Mouse (Mus musculus) MN1 (cell line): ENCODE results near the gene Clec16a.

Experiments
- DNase-seq: peaks from one replicate; pipeline ENCODE4 v3.0.0-alpha.2; 2016; ENCODE audit warnings: low spot score

Gene Clec16a

GRCm38 (mm10) chr16:10544995-10545622 is at the start of gene Clec16a:
Gene Clec16a, plus strand, starts transcription at chr16:10545339.
- DNase-seq = peak; percentile 96

DNA sequence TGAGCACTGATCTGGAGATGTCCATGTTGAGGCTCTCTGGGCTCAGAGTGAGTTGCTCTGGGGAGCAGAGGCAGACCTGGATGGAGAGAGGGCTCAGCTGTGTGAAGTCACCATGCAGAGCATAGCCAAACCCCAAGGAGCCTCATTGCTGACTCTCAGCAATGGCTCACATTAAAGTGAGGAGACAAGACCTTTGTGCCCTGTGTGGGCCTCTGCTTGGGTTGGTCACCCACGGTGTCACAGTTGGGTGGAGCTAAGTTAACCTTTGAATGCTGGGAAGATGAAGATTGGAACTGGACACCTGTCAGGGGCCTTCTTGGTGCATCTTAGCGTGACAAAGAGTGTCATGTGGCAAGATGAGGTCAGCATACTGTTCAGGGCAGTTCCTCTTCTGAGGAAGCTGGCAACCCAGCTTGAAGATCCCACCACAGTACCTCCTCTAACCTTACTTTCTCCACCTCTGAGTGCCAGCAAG is 49.3 kb upstream of the Clec16a start:
- DNase-seq = no peak

DNA sequence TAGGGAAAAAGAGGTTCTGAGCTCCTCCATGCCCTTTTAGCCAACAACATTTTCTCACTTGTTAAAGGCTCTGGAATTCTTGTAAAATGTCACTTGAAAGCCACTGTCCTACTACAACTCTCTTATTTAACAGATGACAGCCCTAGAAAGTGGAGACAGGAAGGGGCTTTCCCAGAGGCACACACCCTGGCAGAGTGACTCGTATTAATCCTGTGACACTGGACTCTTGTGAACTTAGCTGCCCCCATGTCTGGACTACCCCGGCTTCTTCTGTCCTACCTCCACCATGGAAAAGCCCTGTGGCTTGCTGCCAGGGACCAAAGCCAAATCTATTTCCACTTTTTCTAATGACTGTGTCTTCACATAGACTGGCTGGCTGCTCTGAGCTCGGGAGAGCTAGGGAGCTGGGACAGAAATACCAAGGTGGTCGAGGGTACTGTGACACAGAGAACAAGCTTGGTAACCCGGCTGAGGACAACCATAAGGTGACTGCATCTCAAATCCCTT is 47.0 kb upstream of the Clec16a start:
- no peak for DNase-seq

DNA sequence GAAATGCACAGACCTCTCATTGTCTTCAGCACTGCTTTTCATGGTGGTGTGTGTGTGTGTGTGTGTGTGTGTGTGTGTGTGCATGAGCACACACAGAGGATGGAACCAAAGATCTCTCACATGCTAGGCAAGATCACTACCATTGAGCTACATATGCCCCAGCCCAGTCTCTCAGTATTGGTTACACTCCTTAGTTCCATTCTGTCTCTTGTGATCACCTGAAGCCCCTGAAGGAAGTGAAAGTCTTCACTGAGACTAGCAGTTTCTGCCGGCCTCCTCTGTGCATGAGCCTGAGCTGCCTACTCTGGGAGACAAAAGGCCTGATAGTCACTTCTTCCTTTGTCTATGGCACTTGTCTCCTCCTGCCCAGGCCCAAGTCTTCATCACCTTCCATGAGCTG is 46.0 kb upstream of the Clec16a start:
- no peak for DNase-seq

DNA sequence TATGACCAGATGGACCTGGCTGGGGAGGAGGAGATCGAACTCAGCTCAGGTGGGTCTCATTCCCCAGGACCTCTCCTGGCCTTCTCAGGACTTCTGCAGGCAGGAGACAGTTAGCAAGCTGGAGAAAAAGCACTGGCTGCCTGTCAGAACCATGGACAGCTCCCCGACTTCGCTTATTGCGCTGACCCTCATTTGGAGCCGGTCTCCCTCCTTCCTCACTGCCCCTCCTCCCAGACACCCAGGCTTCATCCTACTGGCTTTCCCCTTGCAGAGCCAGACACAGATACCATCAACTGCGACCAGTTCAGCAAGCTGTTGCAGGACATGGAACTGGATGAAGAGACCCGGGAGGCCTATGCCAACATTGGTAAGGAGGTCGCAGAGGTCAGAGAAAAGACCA is 43.3 kb upstream of the Clec16a start:
- no peak for DNase-seq

DNA sequence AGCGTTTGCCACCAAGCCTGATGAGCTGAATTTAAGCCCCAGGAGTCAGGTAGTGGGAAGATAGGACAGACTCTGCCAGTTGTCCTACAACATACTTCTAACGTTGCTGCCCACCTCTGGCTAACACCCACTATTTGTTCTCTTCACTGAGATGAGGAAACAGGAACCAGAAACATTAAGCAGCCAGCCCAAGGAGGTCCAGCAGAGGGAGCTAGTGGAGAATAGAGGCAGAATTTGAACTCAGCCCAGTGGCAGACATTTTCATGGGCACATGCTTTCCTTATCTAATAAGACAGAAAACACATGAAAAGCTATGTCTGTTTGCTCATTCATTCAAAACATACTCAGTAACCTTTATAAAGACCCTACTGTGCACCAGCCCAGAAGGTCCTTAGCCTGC is 42.1 kb upstream of the Clec16a start:
- no peak for DNase-seq

DNA sequence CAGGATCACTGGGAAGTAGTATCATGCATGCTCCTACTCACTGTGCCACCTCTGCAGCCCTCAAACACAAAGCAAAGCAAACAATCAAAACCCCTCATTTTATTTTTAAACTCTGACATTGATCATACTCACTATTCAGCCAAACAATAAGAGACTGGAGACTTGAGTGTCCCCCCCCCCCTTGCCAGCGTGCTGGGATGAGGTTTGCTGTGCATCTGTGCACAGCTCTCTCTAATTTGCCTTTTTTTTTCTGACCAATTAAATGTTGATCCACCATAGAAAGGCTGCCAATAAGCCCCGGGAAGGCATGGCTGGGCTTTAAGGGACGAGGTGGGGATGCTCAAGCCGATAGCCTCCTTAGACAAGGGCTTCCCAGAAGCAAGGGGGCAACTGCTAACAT is 37.7 kb upstream of the Clec16a start:
- no peak for DNase-seq

- DNase-seq = no peak
Observed at GRCm38 (mm10) chr16:10508691-10509090, 36.4 kb upstream of the Clec16a start.

- peak; percentile 52 for DNase-seq
Observed at GRCm38 (mm10) chr16:10510477-10511133, 34.5 kb upstream of the Clec16a start.

DNA sequence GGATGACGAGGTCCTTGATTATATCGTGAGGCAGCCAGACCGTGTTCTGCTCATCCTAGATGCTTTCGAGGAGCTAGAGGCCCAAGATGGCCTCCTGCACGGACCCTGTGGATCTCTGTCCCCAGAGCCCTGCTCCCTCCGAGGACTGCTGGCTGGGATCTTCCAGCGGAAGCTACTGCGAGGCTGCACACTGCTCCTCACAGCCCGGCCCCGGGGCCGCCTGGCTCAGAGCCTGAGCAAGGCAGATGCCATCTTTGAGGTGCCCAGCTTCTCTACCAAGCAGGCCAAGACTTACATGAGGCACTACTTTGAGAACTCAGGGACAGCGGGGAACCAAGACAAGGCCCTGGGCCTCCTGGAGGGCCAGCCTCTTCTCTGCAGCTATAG is 34.0 kb upstream of the Clec16a start:
- DNase-seq = no peak

- no peak for DNase-seq
Observed at GRCm38 (mm10) chr16:10515953-10516572, 29.1 kb upstream of the Clec16a start.

- DNase-seq = no peak
Observed at GRCm38 (mm10) chr16:10518030-10518429, 27.1 kb upstream of the Clec16a start.

GRCm38 (mm10) chr16:10520908-10521614 is 24.1 kb upstream of the Clec16a start:
- peak; percentile 75 for DNase-seq

DNA sequence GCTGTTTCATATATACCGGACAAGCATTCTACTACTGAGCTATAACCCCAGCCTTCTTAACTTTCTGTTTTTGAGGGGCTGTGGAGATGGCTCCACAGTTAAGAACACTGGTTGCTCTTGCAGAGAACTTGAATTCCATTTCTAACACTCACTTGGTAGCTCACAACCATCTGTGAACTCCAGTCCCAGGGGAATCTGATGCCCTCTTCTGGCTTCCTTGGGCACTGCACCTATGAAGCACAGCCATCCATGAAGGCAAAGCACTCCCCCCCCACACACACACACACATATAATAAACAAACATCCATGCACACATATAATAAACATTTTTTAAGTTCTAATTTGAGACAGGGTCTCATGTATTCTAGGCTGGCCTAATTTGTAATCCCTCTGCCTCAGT is 22.3 kb upstream of the Clec16a start:
- peak; percentile 39 for DNase-seq

DNA sequence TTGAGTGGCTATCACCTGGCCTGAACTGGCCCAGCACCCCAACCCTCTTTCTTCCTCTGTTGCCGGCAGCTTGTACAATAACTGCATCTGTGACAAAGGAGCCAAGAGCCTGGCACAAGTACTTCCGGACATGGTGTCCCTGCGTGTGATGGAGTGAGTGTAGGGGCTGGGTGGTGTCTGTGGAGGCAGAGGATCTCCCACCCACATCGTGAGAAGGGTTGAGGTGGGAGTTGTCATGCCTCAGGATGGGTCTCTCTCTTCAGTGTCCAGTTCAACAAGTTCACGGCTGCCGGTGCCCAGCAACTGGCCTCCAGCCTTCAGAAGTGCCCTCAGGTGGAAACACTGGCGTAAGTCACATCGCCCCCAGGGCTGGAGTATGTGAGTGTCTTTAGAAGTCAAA is 21.5 kb upstream of the Clec16a start:
- no peak for DNase-seq

DNA sequence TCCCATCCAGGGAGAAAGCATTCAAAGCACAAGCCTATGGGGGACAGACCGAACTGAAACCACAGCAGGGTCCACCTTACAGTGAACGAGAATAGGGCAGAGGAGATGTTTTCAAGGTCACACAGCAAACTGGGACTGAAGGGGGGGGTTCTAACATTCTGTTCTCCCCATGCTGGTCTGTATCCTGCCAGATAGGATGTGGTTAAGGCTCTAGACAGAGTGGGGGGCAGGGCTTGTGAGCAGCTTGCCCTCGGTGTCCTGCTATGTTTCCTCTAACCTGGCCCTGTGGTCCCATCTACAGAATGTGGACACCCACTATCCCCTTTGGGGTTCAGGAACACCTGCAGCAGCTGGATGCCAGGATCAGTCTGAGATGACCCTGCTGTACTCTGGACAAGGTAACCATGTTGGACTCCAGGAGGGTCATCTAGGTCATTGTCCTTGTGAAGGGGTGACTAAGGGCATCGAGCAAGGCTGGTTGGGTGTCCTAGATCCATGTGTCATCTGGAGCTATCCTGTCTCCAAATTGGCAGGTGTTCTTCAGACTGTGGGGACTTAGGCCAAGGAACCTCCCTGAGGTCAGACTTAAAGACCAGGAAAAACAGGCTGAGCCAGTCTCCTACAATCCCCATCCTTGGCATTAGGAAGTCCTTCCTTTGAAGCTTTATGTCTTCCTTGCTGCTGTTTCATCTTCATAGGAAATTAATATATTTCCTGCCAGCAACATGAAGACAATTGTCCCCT is 20.1 kb upstream of the Clec16a start:
- DNase-seq = no peak

- no peak for DNase-seq
Observed at GRCm38 (mm10) chr16:10525610-10525980, 19.5 kb upstream of the Clec16a start.

DNA sequence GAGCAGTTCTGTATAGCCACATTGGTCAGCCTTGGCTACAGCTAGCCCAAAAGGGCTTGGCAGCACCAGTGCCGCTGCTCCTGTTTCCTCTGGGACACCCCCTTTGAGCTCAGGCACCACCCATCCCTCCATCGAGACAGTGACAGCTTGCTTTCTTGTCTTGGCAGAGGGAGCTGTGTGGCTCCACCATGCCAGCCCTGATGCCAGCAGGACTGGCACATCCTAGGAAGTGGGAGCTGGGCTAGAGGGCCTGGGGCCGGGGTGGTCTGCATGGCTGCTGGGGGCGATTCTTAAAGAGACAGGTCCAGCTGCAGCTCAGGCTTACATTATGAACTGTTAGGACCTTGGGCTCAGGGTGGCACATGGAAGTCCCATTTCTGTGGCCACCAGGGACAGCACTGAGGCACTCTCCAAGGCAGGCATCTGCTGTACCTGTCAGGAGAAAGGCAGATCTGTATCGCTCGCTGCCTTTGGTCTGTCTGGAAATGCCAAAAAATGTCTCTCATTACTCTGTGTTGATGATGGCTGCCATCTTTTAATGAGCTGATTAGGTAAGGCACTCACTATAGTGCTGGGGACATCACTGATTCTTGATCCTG is 18.0 kb upstream of the Clec16a start:
- no peak for DNase-seq

- no peak for DNase-seq
Observed at GRCm38 (mm10) chr16:10528382-10528781, 16.8 kb upstream of the Clec16a start.

GRCm38 (mm10) chr16:10530179-10530578 is 15.0 kb upstream of the Clec16a start:
- DNase-seq = no peak

GRCm38 (mm10) chr16:10533781-10534180 is 11.4 kb upstream of the Clec16a start:
- DNase-seq = no peak

GRCm38 (mm10) chr16:10534567-10534966 is 10.6 kb upstream of the Clec16a start:
- DNase-seq = peak; percentile 27
